Mouse (Mus musculus): ENCODE measurements around the gene Rcn2.

GRCm38 (mm10) chr9:56067964-56068363 lies 26.3 kb downstream of the Rcn2 start:
- TF ChIP-seq GATA1 (IDR thresholded peaks at IDR 0.05; ENCODE audit: borderline replicate concordance, low read length) (no peak), CTCF (IDR thresholded peaks at IDR 0.05; ENCODE audit: low read depth, low read length) (no peak)
